Mouse (Mus musculus) heart, postnatal 0 days (tissue): ENCODE measurements at regions not wholly inside any gene's neighbourhood (a gene's known extent, or its start where the extent isn't known, plus 50 kb on each side); places are given as distances from the start of the nearest gene placed in this dataset.

Source experiments
- CTCF ChIP-seq: IDR thresholded peaks from 2 replicates; pipeline ENCODE4 v1.5.1; 2016; ENCODE audit warnings: antibody characterized with exemption, control low read depth, low read depth
- EP300 ChIP-seq: IDR thresholded peaks from 2 replicates; pipeline ENCODE4 v1.6.1; 2016; ENCODE audit warnings: antibody characterized with exemption, low read depth

DNA sequence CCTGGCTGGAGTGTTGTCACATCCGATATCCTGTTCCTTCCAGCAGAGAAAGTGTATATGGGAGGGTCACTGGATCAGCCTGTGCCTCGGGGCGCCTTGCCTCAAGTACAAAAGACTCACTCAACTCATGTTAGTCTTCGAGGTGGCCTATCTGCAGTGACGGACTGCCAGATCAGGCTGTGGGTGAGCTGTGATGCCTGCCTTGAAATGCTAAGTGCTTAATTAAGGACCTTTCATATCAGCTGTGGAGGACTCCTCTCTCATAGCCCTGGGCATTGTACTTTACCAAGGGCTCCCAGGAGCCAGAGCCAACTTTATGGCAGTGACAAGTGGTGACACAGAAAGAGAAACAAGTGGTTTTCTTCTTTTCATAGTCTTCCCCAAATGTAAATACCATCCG is 145.8 kb upstream of the Tfap2d start:
- TF ChIP-seq CTCF (no peak), EP300 (no peak)
